8 mouse cellular contexts compared by ENCODE assay signal in the genomic region with DNA sequence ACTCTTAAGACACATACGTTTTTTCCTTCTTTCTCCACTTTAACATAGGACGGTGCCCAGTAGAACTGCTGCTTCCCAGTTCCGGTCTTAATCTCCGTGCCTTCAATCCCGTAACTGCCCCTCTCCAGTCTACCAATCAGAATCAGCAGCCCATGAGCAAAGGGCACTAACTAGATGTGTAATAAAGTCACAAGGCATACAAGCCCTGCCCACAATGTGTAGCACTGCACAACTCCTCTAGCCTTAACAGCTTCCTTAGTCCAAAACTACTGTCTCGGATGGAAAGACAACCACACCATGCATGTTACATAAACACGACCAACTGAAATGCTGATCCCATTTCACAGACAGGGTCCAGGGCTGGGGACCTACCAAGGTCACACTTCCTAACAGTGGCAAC. TPM values are rescaled to one million over a fixed set of nuclear protein-coding genes. Genes with fewer than 3 reads are reported as not detected.
A peak's percentile ranks its signal among the peaks of the same experiment; 100 is the strongest.
DNase-seq lines count a peak whose midpoint lies in the region; ATAC-seq lines count a peak whose summit lies in the region.

No protein-coding gene starts in this region.

- H3K27me3 ChIP-seq in heart, embryonic 13.5 days (replicated peaks) = no peaks in the 10 kb centered on the region
- H3K27me3 ChIP-seq in hindbrain, embryonic 14.5 days (ENCODE audit: control insufficient read depth, insufficient read depth, low read length) = no peaks in the 10 kb centered on the region
- no peaks in the 10 kb centered on the region for H3K27me3 ChIP-seq in liver, embryonic 13.5 days

- H3K27ac ChIP-seq in heart, embryonic 13.5 days (replicated peaks) = peak overlapping the region; percentile 99
- H3K27ac ChIP-seq in hindbrain, embryonic 14.5 days = peak overlapping the region; percentile 94
- peak overlapping the region; percentile 93 for H3K27ac ChIP-seq in liver, embryonic 13.5 days

- ATAC-seq in heart, embryonic 13.5 days (ENCODE audit: extremely low read depth, insufficient number of reproducible peaks, low FRiP score, low TSS enrichment) = no peak
- ATAC-seq in hindbrain, embryonic 14.5 days (ENCODE audit: low FRiP score) = no peak
- no peak for ATAC-seq in liver, embryonic 13.5 days (ENCODE audit: low read depth)

- peak overlapping the region; percentile 98 for H3K4me2 ChIP-seq in heart, embryonic 13.5 days
- peak overlapping the region; percentile 90 for H3K4me2 ChIP-seq in hindbrain, embryonic 14.5 days (replicated peaks)
- peak overlapping the region; percentile 96 for H3K4me2 ChIP-seq in liver, embryonic 13.5 days

- WGBS in heart, embryonic 13.5 days = 51% methylated on average over 7 of the region's 7 CpGs
- WGBS in hindbrain, embryonic 14.5 days = 74% methylated on average over 7 of the region's 7 CpGs
- WGBS in liver, embryonic 13.5 days (ENCODE audit: insufficient replicate concordance) = 69% methylated on average over 7 of the region's 7 CpGs

- H3K9me3 ChIP-seq in heart, embryonic 13.5 days = no peaks in the 10 kb centered on the region
- no peaks in the 10 kb centered on the region for H3K9me3 ChIP-seq in hindbrain, embryonic 14.5 days (ENCODE audit: control insufficient read depth, low read length)
- H3K9me3 ChIP-seq in liver, embryonic 13.5 days (replicated peaks) = no peaks in the 10 kb centered on the region

- peaks cover 60% of the 10 kb centered on the region for H3K36me3 ChIP-seq in heart, embryonic 13.5 days
- peaks cover 19% of the 10 kb centered on the region for H3K36me3 ChIP-seq in hindbrain, embryonic 14.5 days (replicated peaks; ENCODE audit: control insufficient read depth, insufficient read depth)
- peaks cover 34% of the 10 kb centered on the region for H3K36me3 ChIP-seq in liver, embryonic 13.5 days

- H3K4me1 ChIP-seq in heart, embryonic 13.5 days = peaks cover 41% of the 10 kb centered on the region
- peaks cover 19% of the 10 kb centered on the region for H3K4me1 ChIP-seq in hindbrain, embryonic 14.5 days (replicated peaks; ENCODE audit: control insufficient read depth, insufficient read depth, low read length)
- peaks cover 36% of the 10 kb centered on the region for H3K4me1 ChIP-seq in liver, embryonic 13.5 days (replicated peaks)

- no peak for DNase-seq in heart, postnatal 4 days
- peak; percentile 31 for DNase-seq in adrenal gland, postnatal 14 days
- DNase-seq in hindbrain, embryonic 14.5 days (ENCODE audit: low spot score) = no peak
- DNase-seq in liver, embryonic 13.5 days = no peak
- DNase-seq in skeletal muscle tissue, adult 2 months (ENCODE audit: low read depth, low spot score) = peak; percentile 5
- no peak for DNase-seq in embryo, embryonic 10 days (ENCODE audit: low spot score)
- no peak for DNase-seq in thymus, postnatal 10 days (ENCODE audit: low spot score in 2 of 2)

- peak overlapping the region; percentile 97 for H3K9ac ChIP-seq in heart, embryonic 13.5 days
- peak overlapping the region; percentile 86 for H3K9ac ChIP-seq in hindbrain, embryonic 14.5 days
- H3K9ac ChIP-seq in liver, embryonic 13.5 days = peak overlapping the region; percentile 91

- peak overlapping the region; percentile 89 for H3K4me3 ChIP-seq in heart, embryonic 13.5 days
- H3K4me3 ChIP-seq in hindbrain, embryonic 14.5 days (replicated peaks; ENCODE audit: low read length) = peak overlapping the region; percentile 83
- H3K4me3 ChIP-seq in liver, embryonic 13.5 days (replicated peaks) = peak overlapping the region; percentile 73

RNA-seq across cellular contexts. Expression of a gene that starts 1.7 kb away (rescaled TPM):
- 28.9 and 38.1 TPM in 2 replicates for polyA plus RNA-seq in heart, embryonic 13.5 days (2015; fragmentation: Nextera tagmentation; extraction: Ambion mirVana)
- 10 to 100 TPM; 37.0 to 37.9 TPM for total RNA-seq in heart, postnatal 4 days (2021)
- total RNA-seq in adrenal gland, postnatal 14 days (2021) = 34.0 and 34.3 TPM in 2 replicates
- 12.8 and 16.9 TPM in 2 replicates for polyA plus RNA-seq in hindbrain, embryonic 14.5 days (2014; fragmentation: Nextera tagmentation; extraction: Ambion mirVana)
- polyA plus RNA-seq in liver, embryonic 13.5 days (2015; fragmentation: Nextera tagmentation; extraction: Ambion mirVana) = 20.3 and 26.5 TPM in 2 replicates

RNA-seq across cellular contexts. Expression of a gene that starts 2.0 kb away (rescaled TPM):
- 26.7 and 27.2 TPM in 2 replicates for polyA plus RNA-seq in heart, embryonic 13.5 days (2015; fragmentation: Nextera tagmentation; extraction: Ambion mirVana)
- total RNA-seq in heart, postnatal 4 days (2021) = 10 to 100 TPM; 21.2 to 22.0 TPM
- total RNA-seq in adrenal gland, postnatal 14 days (2021) = 28.1 TPM in 2 replicates
- 31.8 and 32.7 TPM in 2 replicates for polyA plus RNA-seq in hindbrain, embryonic 14.5 days (2014; fragmentation: Nextera tagmentation; extraction: Ambion mirVana)
- 18.3 and 21.4 TPM in 2 replicates for polyA plus RNA-seq in liver, embryonic 13.5 days (2015; fragmentation: Nextera tagmentation; extraction: Ambion mirVana)

RNA-seq across cellular contexts. Expression of a gene that starts 11.5 kb away (rescaled TPM):
- 469 and 539 TPM in 2 replicates for polyA plus RNA-seq in heart, embryonic 13.5 days (2015; fragmentation: Nextera tagmentation; extraction: Ambion mirVana)
- total RNA-seq in heart, postnatal 4 days (2021) = 100 to 1,000 TPM; 396 to 411 TPM
- 425 and 435 TPM in 2 replicates for total RNA-seq in adrenal gland, postnatal 14 days (2021)
- polyA plus RNA-seq in hindbrain, embryonic 14.5 days (2014; fragmentation: Nextera tagmentation; extraction: Ambion mirVana) = 345 and 377 TPM in 2 replicates
- 197 and 202 TPM in 2 replicates for polyA plus RNA-seq in liver, embryonic 13.5 days (2015; fragmentation: Nextera tagmentation; extraction: Ambion mirVana)

RNA-seq across cellular contexts. Expression of a gene that starts 28.1 kb away (rescaled TPM):
- polyA plus RNA-seq in heart, embryonic 13.5 days (2015; fragmentation: Nextera tagmentation; extraction: Ambion mirVana) = 7.5 and 8.2 TPM in 2 replicates
- 1 to 10 TPM; 6.9 to 7.4 TPM for total RNA-seq in heart, postnatal 4 days (2021)
- total RNA-seq in adrenal gland, postnatal 14 days (2021) = 18.3 and 23.4 TPM in 2 replicates
- polyA plus RNA-seq in hindbrain, embryonic 14.5 days (2014; fragmentation: Nextera tagmentation; extraction: Ambion mirVana) = 2.5 and 4.3 TPM in 2 replicates
- 2.8 and 3.6 TPM in 2 replicates for polyA plus RNA-seq in liver, embryonic 13.5 days (2015; fragmentation: Nextera tagmentation; extraction: Ambion mirVana)

Comparison
In these comparisons a context has a peak if more than half of its experiments do, and no peak if none do; other contexts are left out.
1. DNase-seq: peak in adrenal gland, postnatal 14 days (single experiment) and skeletal muscle tissue, adult 2 months (single experiment); none in heart, postnatal 4 days (single experiment), hindbrain, embryonic 14.5 days (single experiment), liver, embryonic 13.5 days (single experiment), embryo, embryonic 10 days (single experiment) and thymus, postnatal 10 days (0 of 2).
2. Peak in every context shown above with its lines, with median percentiles within 50 percentile points of each other: H3K27ac ChIP-seq, H3K4me2 ChIP-seq, H3K4me3 ChIP-seq and H3K9ac ChIP-seq.